Mouse (Mus musculus) heart, adult 2 months (tissue): ENCODE results near the gene Prdx6. TPM values are rescaled to one million over a fixed set of nuclear protein-coding genes. Genes with fewer than 3 reads are reported as not detected.
"Not testable (repeated sequence)": the region's sequence is repeated elsewhere in the genome, so short reads cannot be mapped to it uniquely, and the experiment has no call there.

ENCODE experiments used
- DNase-seq, 2 experiments: peaks; one replicate each; pipeline ENCODE4 v3.0.0; 2021
- H3K27ac ChIP-seq: fragments of 200-600 bp; 2 replicates; pipeline ENCODE4 v1.8.1; 2022
- H3K27me3 ChIP-seq: fragments of 200-500 bp; 2 replicates; pipeline ENCODE4 v1.6.1; 2012; ENCODE audit warnings: mild to moderate bottlenecking, low read length, inconsistent platforms, mixed read lengths; ENCODE audit not compliant: control insufficient read depth, insufficient read depth
- H3K36me3 ChIP-seq: fragments of 200-500 bp; 2 replicates; pipeline ENCODE4 v1.6.1; 2012; ENCODE audit warnings: low read length, inconsistent platforms; ENCODE audit not compliant: control insufficient read depth, insufficient read depth
- H3K4me1 ChIP-seq: fragments of 200-500 bp; 2 replicates; pipeline ENCODE4 v1.6.1; 2011; ENCODE audit warnings: low read length; ENCODE audit not compliant: control insufficient read depth, insufficient read depth
- H3K4me3 ChIP-seq: fragments of 200-600 bp; 2 replicates; pipeline ENCODE4 v1.8.1; 2022
- H3K79me2 ChIP-seq: fragments of 200-500 bp; replicated peaks from 2 replicates; pipeline ENCODE4 v1.6.1; 2012; ENCODE audit warnings: mild to moderate bottlenecking, inconsistent platforms, low read length, moderate library complexity, mixed read lengths; ENCODE audit not compliant: control insufficient read depth, insufficient read depth
- H3K9ac ChIP-seq: fragments of 200-500 bp; 2 replicates; pipeline ENCODE4 v1.6.1; 2012; ENCODE audit warnings: low read depth, mild to moderate bottlenecking, control low read depth, inconsistent platforms, low read length, mixed read lengths
- CTCF ChIP-seq: fragments of 200-600 bp; IDR thresholded peaks from 2 replicates; pipeline ENCODE4 v1.8.1; 2022; ENCODE audit warnings: antibody characterized with exemption, mild to moderate bottlenecking, moderate library complexity
- EP300 ChIP-seq: fragments of 200-500 bp; IDR thresholded peaks from 2 replicates; pipeline ENCODE4 v1.6.1; 2011; ENCODE audit warnings: low read depth, low read length, control low read depth; ENCODE audit not compliant: insufficient read depth
- POLR2A ChIP-seq: fragments of 200-500 bp; IDR thresholded peaks from 2 replicates; pipeline ENCODE4 v1.6.1; 2011; ENCODE audit warnings: mild to moderate bottlenecking, low read depth, low read length, control low read depth; ENCODE audit not compliant: insufficient read depth
- WGBS: fragments of 180-500 bp; shearing (Covaris S2); methylation state at CpG from one replicate; pipeline ENCODE4 v1.1.7; 2018; 5-methylcytosine and 5-hydroxymethylcytosine counted together
- intact Hi-C: fragments of 180-260 bp; cut with DNase I; formaldehyde crosslinking; loops from one replicate; pipeline ENCODE4 v1.15.1; 2025
- polyA plus RNA-seq: library from polyadenylated mRNA; depleted of rRNA; stranded (reverse); fragments of >200 nt; gene quantifications from 2 replicates; pipeline ENCODE4 v1.2.3, GENCODE M21; 2012; rRNA removed
- total RNA-seq, 2 experiments: library from RNA; stranded (reverse); gene quantifications; 2 replicates each; pipeline ENCODE4 v1.2.3; 2021

The Prdx6 gene
- total and polyA plus RNA-seq, 3 experiments = 186 to 336 (median 284) TPM

GRCm38 (mm10) chr1:161199856-161200255, 51.2 kb downstream of the Prdx6 start:
- DNase-seq = no peak
- no peak overlapping the region for H3K4me3 ChIP-seq
- H3K27me3 ChIP-seq = no peaks in the 10 kb centered on the region
- no peak overlapping the region for H3K9ac ChIP-seq
- H3K36me3 ChIP-seq = no peaks in the 10 kb centered on the region
- TF ChIP-seq CTCF (no peak), POLR2A (no peak), EP300 (no peak)
- no peak overlapping the region for H3K27ac ChIP-seq
- 58% methylated on average over 5 of the region's 5 CpGs for WGBS
- intact Hi-C loops = loop anchor here (5.0 to 10.0 kb wide), 4 partner anchors 165 to 803 kb away; partner anchors contain the start of genes Serpinc1 and Zbtb37
- no peaks in the 10 kb centered on the region for H3K79me2 ChIP-seq
- H3K4me1 ChIP-seq = no peaks in the 10 kb centered on the region

- WGBS = 45% methylated on average over 11 of the region's 11 CpGs
- not testable (repeated sequence) for H3K79me2 ChIP-seq, H3K27me3 ChIP-seq, H3K27ac ChIP-seq, H3K36me3 ChIP-seq, DNase-seq, H3K4me1 ChIP-seq
- Histone ChIP-seq H3K4me3 (peak overlapping the region; percentile 50), H3K9ac (peak overlapping the region; percentile 78)
- intact Hi-C loops = loop anchor here (5.0 to 10.0 kb wide), 4 partner anchors 162 to 799 kb away; partner anchors contain the start of genes Serpinc1 and Zbtb37
These were observed 54.7 kb downstream of the Prdx6 start for GRCm38 (mm10) chr1:161196364-161196763.

DNA sequence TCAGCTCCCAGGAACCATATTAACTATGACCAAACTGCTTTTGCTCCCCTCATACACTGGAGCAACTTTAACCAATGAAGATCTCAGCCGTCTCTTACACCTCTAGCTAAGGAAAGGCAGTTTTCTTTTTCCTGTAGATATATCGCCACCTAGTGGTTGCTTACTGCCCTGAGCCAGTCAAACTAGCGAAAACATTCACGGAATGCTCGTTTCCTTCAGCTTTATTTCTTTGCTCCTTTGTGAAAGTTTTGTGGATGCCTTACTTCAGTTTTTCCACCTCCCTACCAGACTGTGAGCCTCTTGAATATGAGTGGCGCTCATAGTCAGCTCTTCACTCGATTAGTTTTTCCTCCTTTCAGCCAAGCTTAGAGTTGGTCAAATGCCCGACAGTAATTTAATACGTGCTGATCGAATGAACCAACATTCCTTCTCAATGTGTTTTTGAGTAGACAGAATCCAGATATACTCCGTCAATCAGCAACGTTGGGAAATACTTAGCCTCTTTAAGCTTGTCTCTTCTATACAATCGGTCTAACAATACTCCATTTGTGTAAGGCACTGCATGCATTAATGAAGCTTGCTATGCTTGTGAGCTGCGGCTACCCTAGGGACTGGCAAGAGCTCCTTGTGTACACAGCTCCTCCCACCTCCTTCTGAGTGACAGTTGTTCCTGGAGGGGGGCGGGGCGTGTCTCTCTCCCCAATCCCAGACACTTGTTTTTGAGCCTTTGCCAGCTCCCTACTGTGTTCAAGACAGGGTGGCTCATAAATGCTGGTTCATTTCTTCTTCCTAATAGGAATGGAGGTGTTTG, 55.3 kb downstream of the Prdx6 start:
- intact Hi-C loops = loop anchor here (2.0 to 10.0 kb wide), 5 partner anchors 65 to 798 kb away; partner anchors contain the start of genes Klhl20, Serpinc1 and Zbtb37
- Histone ChIP-seq H3K36me3 (no peaks in the 10 kb centered on the region), H3K79me2 (no peaks in the 10 kb centered on the region), H3K27ac (peak overlapping the region; percentile 38; the same call in 1 of the 2 replicates), H3K9ac (peak overlapping the region; percentile 78), H3K4me1 (no peaks in the 10 kb centered on the region), H3K4me3 (peak overlapping the region; percentile 50), H3K27me3 (no peaks in the 10 kb centered on the region; the same call in 1 of the 2 replicates)
- peak; percentile 77 to 78 for DNase-seq
- TF ChIP-seq POLR2A (0 out of 2 replicates have a peak, but pooled peaks have one; percentile 14), EP300 (no peak), CTCF (peak; percentile 94)
- WGBS = under 1% methylated on average over 16 of the region's 16 CpGs

DNA sequence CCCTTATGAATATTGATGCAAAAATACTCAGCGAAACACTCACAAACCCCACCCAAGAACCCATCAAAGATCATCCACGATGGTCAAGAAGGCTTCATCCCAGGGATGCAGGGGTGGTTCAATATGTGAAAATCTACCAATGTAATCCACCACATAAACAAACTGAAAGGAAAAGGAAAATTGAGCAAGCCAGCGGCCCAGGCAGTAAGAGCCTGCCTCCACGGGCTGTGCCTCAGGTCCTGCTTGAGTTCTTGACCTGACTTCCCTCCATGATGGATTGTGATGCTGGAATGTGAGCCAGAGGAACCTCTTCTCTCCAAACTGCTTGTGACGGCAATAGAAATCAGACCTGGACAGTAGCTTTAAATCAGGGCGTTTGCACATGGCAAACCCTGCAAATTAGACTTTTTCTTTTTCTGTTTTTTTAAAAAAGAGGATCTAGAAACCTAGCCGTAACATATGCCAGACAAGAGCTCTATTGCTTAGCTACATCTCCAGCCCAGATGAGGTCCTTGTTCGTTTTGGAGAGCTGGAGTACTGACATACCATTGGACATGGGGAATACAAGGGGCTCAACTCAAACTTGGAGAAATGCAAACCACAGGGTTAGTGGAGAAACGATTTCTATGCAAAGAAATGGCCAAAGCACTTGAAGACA, 60.6 kb downstream of the Prdx6 start:
- Histone ChIP-seq H3K27me3 (no peaks in the 10 kb centered on the region; the same call in 1 of the 2 replicates), H3K36me3 (no peaks in the 10 kb centered on the region), H3K4me1 (no peaks in the 10 kb centered on the region), H3K9ac (no peak overlapping the region), H3K79me2 (no peaks in the 10 kb centered on the region), H3K4me3 (no peak overlapping the region), H3K27ac (no peak overlapping the region)
- intact Hi-C loops = loop anchor here (10.0 kb wide), 3 partner anchors 156 to 436 kb away; partner anchors contain the start of genes Serpinc1 and Zbtb37
- no peak for DNase-seq
- 67% methylated on average over 9 of the region's 9 CpGs for WGBS
- no peak for TF ChIP-seq CTCF
- no peak for TF ChIP-seq EP300
- no peak for TF ChIP-seq POLR2A

Other genes with a start within 250 kb of the Prdx6 start
- 10 to 100 TPM; 13.8 to 14.2 TPM for gene Zbtb37, start 216.4 kb downstream of the Prdx6 start, total RNA-seq
- 1.8 and 3.8 TPM in 2 replicates for gene Zbtb37, start 216.4 kb downstream of the Prdx6 start, polyA plus RNA-seq
- gene Dars2, start 180.6 kb downstream of the Prdx6 start, total RNA-seq = 10 to 100 TPM; 23.0 to 25.4 TPM
- gene Dars2, start 180.6 kb downstream of the Prdx6 start, polyA plus RNA-seq = 13.7 and 38.3 TPM in 2 replicates
- 1 to 10 TPM; 1.1 to 1.2 TPM for gene Cenpl, start 180.5 kb downstream of the Prdx6 start, total RNA-seq
- 0.41 and 1.0 TPM in 2 replicates for gene Cenpl, start 180.5 kb downstream of the Prdx6 start, polyA plus RNA-seq
- gene Klhl20, start 119.7 kb downstream of the Prdx6 start, total RNA-seq = 10 to 100 TPM in 1 of 2 experiments, 1 to 10 TPM in 1; 10.0 to 10.6 TPM
- 7.3 and 9.8 TPM in 2 replicates for gene Klhl20, start 119.7 kb downstream of the Prdx6 start, polyA plus RNA-seq
- 1 to 10 TPM; 2.1 to 2.7 TPM for gene Ankrd45, start 108.5 kb downstream of the Prdx6 start, total RNA-seq
- gene Ankrd45, start 108.5 kb downstream of the Prdx6 start, polyA plus RNA-seq = 0.70 and 1.4 TPM in 2 replicates
- gene Tex50, start 91.9 kb downstream of the Prdx6 start, total RNA-seq = not detected
- gene Tex50, start 91.9 kb downstream of the Prdx6 start, polyA plus RNA-seq = not detected in 2 replicates
- gene Tnfsf4, start 144.2 kb upstream of the Prdx6 start, total RNA-seq = not detected
- not detected in 2 replicates for gene Tnfsf4, start 144.2 kb upstream of the Prdx6 start, polyA plus RNA-seq
- gene Tnfsf18, start 243.4 kb upstream of the Prdx6 start, total RNA-seq = under 1 TPM; 0.10 to 0.18 TPM
- not detected in 2 replicates for gene Tnfsf18, start 243.4 kb upstream of the Prdx6 start, polyA plus RNA-seq